Comparison of ENCODE assay signal across 23 mouse cellular contexts in the genomic region with DNA sequence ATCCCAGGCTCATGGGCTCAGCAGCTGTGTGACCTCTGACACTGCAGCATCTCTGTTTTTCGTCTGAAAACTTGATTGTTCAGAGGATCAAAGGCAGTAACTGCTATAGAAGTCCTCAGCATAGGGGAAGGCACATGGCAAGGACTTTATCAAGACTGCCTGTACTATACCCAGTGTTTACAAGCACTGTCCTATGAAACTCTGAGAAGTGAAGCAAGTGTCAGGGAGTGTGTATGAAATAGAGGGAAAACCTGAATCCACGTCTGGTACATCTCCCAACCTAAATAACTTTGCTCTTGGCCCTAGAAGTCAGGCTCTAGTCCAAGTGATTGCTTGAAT.
DNase-seq lines count a peak whose midpoint lies in the region; ATAC-seq lines count a peak whose summit lies in the region.
"Had no signal": no experiment of that assay in that cellular context is flagged by ENCODE, and none has a peak within 500 bp of the region (broad histone marks: within the 10 kb centered on the region; RNA-seq: fewer than 3 reads in every experiment).

No protein-coding gene starts in this region.

- no peaks in the 10 kb centered on the region for H3K9me3 ChIP-seq in forebrain, embryonic 10.5 days
- no peaks in the 10 kb centered on the region for H3K9me3 ChIP-seq in forebrain, embryonic 13.5 days (replicated peaks)
- H3K9me3 ChIP-seq in stomach, embryonic 15.5 days = no peaks in the 10 kb centered on the region
- H3K9me3 ChIP-seq: embryonic facial prominence, embryonic 15.5 days; heart, embryonic 10.5 days; hindbrain, embryonic 12.5 days had no signal

- ATAC-seq in forebrain, embryonic 13.5 days = no peak
- ATAC-seq in stomach, embryonic 15.5 days (ENCODE audit: insufficient read depth, low FRiP score, low read depth) = peak; percentile 52; the same call in 1 of the 2 replicates
- ATAC-seq: activated CD4-positive, CD25-positive, alpha-beta regulatory T cell, adult 4 months; forebrain, embryonic 16.5 days; hindbrain, embryonic 16.5 days; inflammation-experienced regulatory T-cells, adult 6 months; Patski had no signal

- H3K4me2 ChIP-seq in forebrain, embryonic 13.5 days = no peak overlapping the region
- H3K4me2 ChIP-seq in stomach, embryonic 15.5 days = no peak overlapping the region
- H3K4me2 ChIP-seq: embryonic facial prominence, embryonic 15.5 days; hindbrain, embryonic 12.5 days had no signal

- DNase-seq in forebrain, embryonic 10.5 days (ENCODE audit: extremely low spot score, low spot score) = no peak
- DNase-seq in testis, postnatal 10 days (ENCODE audit: low spot score) = peak; percentile 4
- no peak for DNase-seq in testis, postnatal 14 days (ENCODE audit: low spot score)
- DNase-seq in gastrocnemius, postnatal 4 days (ENCODE audit: low spot score in 2 of 2) = no peak
- DNase-seq: adrenal gland, postnatal 14 days; cerebellum, adult 18-20 months; cerebellum, adult 9-11 months; cerebellum, postnatal 36 days; gastrocnemius, postnatal 10 days; heart, postnatal 10 days; heart, postnatal 4 days had no signal

- peaks cover 7% of the 10 kb centered on the region for H3K4me1 ChIP-seq in forebrain, embryonic 10.5 days
- H3K4me1 ChIP-seq in forebrain, embryonic 13.5 days = no peaks in the 10 kb centered on the region
- peaks cover 4% of the 10 kb centered on the region; the same call in 1 of the 2 replicates for H3K4me1 ChIP-seq in stomach, embryonic 15.5 days
- H3K4me1 ChIP-seq: hindbrain, embryonic 12.5 days had no signal

- no peaks in the 10 kb centered on the region for H3K27me3 ChIP-seq in forebrain, embryonic 10.5 days (ENCODE audit: poor library complexity, severe bottlenecking)
- H3K27me3 ChIP-seq in forebrain, embryonic 13.5 days = no peaks in the 10 kb centered on the region
- H3K27me3 ChIP-seq in stomach, embryonic 15.5 days (replicated peaks) = no peaks in the 10 kb centered on the region
- H3K27me3 ChIP-seq: CH12.LX; embryonic facial prominence, embryonic 15.5 days; hindbrain, embryonic 12.5 days; Patski had no signal

- no peak overlapping the region for H3K9ac ChIP-seq in forebrain, embryonic 13.5 days
- no peak overlapping the region for H3K9ac ChIP-seq in stomach, embryonic 15.5 days
- H3K9ac ChIP-seq: embryonic facial prominence, embryonic 15.5 days; hindbrain, embryonic 12.5 days had no signal

- WGBS in forebrain, embryonic 10.5 days = 49% methylated on average over 2 of the region's 2 CpGs
- 51% methylated on average over 2 of the region's 2 CpGs for whole genome bisulfite sequencing in forebrain, embryonic 13.5 days
- WGBS in stomach, embryonic 15.5 days = 27% methylated on average over 2 of the region's 2 CpGs

- H3K4me3 ChIP-seq in forebrain, embryonic 10.5 days = no peak overlapping the region
- no peak overlapping the region for H3K4me3 ChIP-seq in forebrain, embryonic 13.5 days
- no peak overlapping the region for H3K4me3 ChIP-seq in stomach, embryonic 15.5 days (replicated peaks)
- H3K4me3 ChIP-seq: embryonic facial prominence, embryonic 15.5 days; erythroblast, embryonic 14.5 days; heart, embryonic 10.5 days; hindbrain, embryonic 12.5 days had no signal

- no peaks in the 10 kb centered on the region for H3K36me3 ChIP-seq in forebrain, embryonic 10.5 days (replicated peaks)
- no peaks in the 10 kb centered on the region for H3K36me3 ChIP-seq in forebrain, embryonic 13.5 days (ENCODE audit: poor library complexity, severe bottlenecking)
- H3K36me3 ChIP-seq in stomach, embryonic 15.5 days = no peaks in the 10 kb centered on the region
- H3K36me3 ChIP-seq: embryonic facial prominence, embryonic 15.5 days; heart, embryonic 10.5 days; hindbrain, embryonic 12.5 days had no signal

- H3K27ac ChIP-seq in forebrain, embryonic 10.5 days = 0 out of 2 replicates have a peak overlapping the region, but pooled peaks have one; percentile 11
- H3K27ac ChIP-seq in forebrain, embryonic 13.5 days = no peak overlapping the region
- H3K27ac ChIP-seq in stomach, embryonic 15.5 days = peak overlapping the region; percentile 5; the same call in 1 of the 2 replicates
- H3K27ac ChIP-seq: embryonic facial prominence, embryonic 15.5 days; heart, embryonic 10.5 days; hindbrain, embryonic 12.5 days had no signal
